Mouse (Mus musculus) forebrain, embryonic 14.5 days (tissue): ENCODE data around the gene Apc2. TPM values are rescaled to one million over a fixed set of nuclear protein-coding genes. Genes with fewer than 3 reads are reported as not detected.

Experiments used
- ATAC-seq: fragments of 200-750 bp; cut with Nextera tagmentation; 2 replicates; pipeline ENCODE4 v1.8.0; 2017; ENCODE audit warnings: mild to moderate bottlenecking, moderate library complexity
- DNase-seq: peaks from one replicate; pipeline ENCODE4 v3.0.0-alpha.2; 2015; ENCODE audit warnings: low spot score
- H3K27ac ChIP-seq: fragments of 300-500 bp; sonication (generic); 2 replicates; pipeline ENCODE4 v1.5.1; 2014; ENCODE audit warnings: low read depth, mild to moderate bottlenecking, control low read depth, low read length, moderate library complexity
- H3K27me3 ChIP-seq: fragments of 300-500 bp; sonication (generic); replicated peaks from 2 replicates; pipeline ENCODE4 v1.6.1; 2014; ENCODE audit warnings: low read length, control low read depth, mixed read lengths; ENCODE audit not compliant: control insufficient read depth, insufficient read depth
- H3K36me3 ChIP-seq: fragments of 300-500 bp; sonication (generic); 2 replicates; pipeline ENCODE4 v1.6.1; 2014; ENCODE audit warnings: low read length, control low read depth; ENCODE audit not compliant: control insufficient read depth, insufficient read depth
- H3K4me1 ChIP-seq: fragments of 300-500 bp; sonication (generic); 2 replicates; pipeline ENCODE4 v1.6.1; 2014; ENCODE audit warnings: antibody characterized with exemption, low read length, control low read depth; ENCODE audit not compliant: control insufficient read depth, insufficient read depth
- H3K4me2 ChIP-seq: fragments of 300-500 bp; sonication (generic); 2 replicates; pipeline ENCODE4 v1.6.1; 2014; ENCODE audit warnings: mild to moderate bottlenecking, control low read depth, low read length
- H3K4me3 ChIP-seq: fragments of 300-500 bp; sonication (generic); 2 replicates; pipeline ENCODE4 v1.5.1; 2014; ENCODE audit warnings: low read depth, low read length, control low read depth
- H3K9ac ChIP-seq: fragments of 300-500 bp; sonication (generic); 2 replicates; pipeline ENCODE4 v1.6.1; 2014; ENCODE audit warnings: mild to moderate bottlenecking, low read length, control low read depth, moderate library complexity
- H3K9me3 ChIP-seq: fragments of 300-500 bp; sonication (generic); replicated peaks from 2 replicates; pipeline ENCODE4 v1.6.1; 2016; ENCODE audit warnings: low read length, control low read depth, mixed read lengths; ENCODE audit not compliant: control insufficient read depth
- WGBS: fragments of 180-500 bp; shearing (Covaris S2); extraction: QIAGEN DNeasy Blood & Tissue Kit; methylation state at CpG from one replicate; pipeline ENCODE4 v1.1.7; 2014; 5-methylcytosine and 5-hydroxymethylcytosine counted together
- polyA plus RNA-seq: library from polyadenylated mRNA; unstranded; fragments of >200 nt; fragmentation: Nextera tagmentation; extraction: Ambion mirVana; gene quantifications from 2 replicates; pipeline ENCODE4 v1.2.1, GENCODE M21; 2014

The Apc2 gene
- polyA plus RNA-seq, 1 experiment from 2014 or later, result 154 TPM

DNA sequence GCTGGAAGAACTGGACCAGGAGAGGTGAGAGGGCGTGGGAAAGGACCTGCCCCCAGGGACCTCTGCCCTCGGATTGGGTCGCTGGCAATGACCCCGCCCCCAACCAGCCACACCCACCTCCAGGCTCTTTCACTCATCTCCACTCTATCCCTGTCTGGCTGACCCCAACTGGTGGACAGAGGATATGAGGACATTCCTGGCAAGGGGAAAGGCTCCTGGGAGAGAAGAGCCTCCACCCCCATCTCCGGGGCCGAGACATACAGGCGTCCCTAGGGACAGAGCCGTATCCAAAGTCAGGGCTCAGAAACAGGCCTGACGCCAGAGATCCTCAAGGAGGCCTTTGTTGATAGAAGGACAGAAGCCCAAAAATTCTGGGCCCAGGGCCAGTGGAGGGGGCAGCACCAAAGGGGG, 6.7 kb downstream of the Apc2 start:
- H3K9me3 ChIP-seq, result no peaks in the 10 kb centered on the region
- 30% methylated on average over 9 of the region's 9 CpGs for WGBS
- peak overlapping the region; percentile 75 for H3K4me2 ChIP-seq
- H3K9ac ChIP-seq, result peak overlapping the region; percentile 99
- no peak for ATAC-seq
- H3K27ac ChIP-seq, result peak overlapping the region; percentile 98; the same call in 1 of the 2 replicates
- peaks cover 29% of the 10 kb centered on the region for H3K4me1 ChIP-seq
- H3K27me3 ChIP-seq, result no peaks in the 10 kb centered on the region
- peaks cover 59% of the 10 kb centered on the region for H3K36me3 ChIP-seq
- peak overlapping the region; percentile 74 for H3K4me3 ChIP-seq
- DNase-seq, result peak; percentile 52

DNA sequence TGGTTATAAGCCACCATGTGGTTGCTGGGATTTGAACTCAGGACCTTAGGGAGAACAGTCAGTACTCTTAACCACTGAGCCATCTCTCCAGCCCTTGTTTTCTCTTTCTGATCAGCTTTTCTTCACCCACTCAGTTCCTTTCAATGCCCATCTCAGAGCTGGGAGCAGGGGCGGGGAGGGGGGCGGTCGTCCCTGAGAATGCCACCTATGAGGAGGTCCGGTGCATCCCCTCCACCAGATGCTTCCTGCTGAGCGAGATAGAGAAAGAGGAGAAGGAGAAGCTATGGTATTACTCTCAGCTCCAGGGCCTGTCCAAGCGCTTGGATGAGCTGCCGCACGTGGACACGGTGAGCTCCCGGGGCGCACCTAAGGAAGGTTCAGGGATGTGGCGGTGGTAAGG, 8.7 kb downstream of the Apc2 start:
- 36% methylated on average over 12 of the region's 12 CpGs for WGBS
- H3K36me3 ChIP-seq, result peaks cover 79% of the 10 kb centered on the region
- H3K4me3 ChIP-seq, result peak overlapping the region; percentile 4; the same call in 1 of the 2 replicates
- H3K9me3 ChIP-seq, result no peaks in the 10 kb centered on the region
- ATAC-seq (no peak), DNase-seq (no peak)
- no peak overlapping the region for H3K9ac ChIP-seq
- no peak overlapping the region for H3K27ac ChIP-seq
- H3K27me3 ChIP-seq, result no peaks in the 10 kb centered on the region
- peak overlapping the region; percentile 1; the same call in 1 of the 2 replicates for H3K4me2 ChIP-seq
- peaks cover 20% of the 10 kb centered on the region for H3K4me1 ChIP-seq

DNA sequence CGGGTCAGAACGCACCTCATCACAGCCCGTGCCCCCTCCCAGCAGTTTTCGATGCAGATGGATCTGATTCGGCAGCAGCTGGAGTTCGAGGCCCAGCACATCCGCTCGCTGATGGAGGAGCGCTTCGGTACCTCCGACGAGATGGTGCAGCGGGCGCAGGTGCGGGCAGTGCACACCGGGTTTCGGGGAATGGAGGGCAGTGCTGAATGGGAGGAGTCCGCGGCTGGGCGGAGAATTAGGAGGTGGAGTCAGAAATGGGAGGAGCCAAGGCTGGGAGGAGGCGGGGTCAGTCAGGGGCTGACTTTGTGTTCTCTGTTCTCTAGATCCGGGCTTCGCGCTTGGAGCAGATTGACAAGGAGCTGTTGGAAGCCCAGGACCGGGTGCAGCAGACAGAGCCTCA, 9.1 kb downstream of the Apc2 start:
- H3K4me1 ChIP-seq, result peaks cover 20% of the 10 kb centered on the region
- 33% methylated on average over 25 of the region's 25 CpGs for WGBS
- H3K9me3 ChIP-seq, result no peaks in the 10 kb centered on the region
- no peak for DNase-seq
- H3K27me3 ChIP-seq, result no peaks in the 10 kb centered on the region
- no peak overlapping the region for H3K27ac ChIP-seq
- H3K9ac ChIP-seq, result no peak overlapping the region
- H3K4me3 ChIP-seq, result peak overlapping the region; percentile 4; the same call in 1 of the 2 replicates
- H3K36me3 ChIP-seq, result peaks cover 83% of the 10 kb centered on the region
- ATAC-seq, result no peak
- peak overlapping the region; percentile 1; the same call in 1 of the 2 replicates for H3K4me2 ChIP-seq

DNA sequence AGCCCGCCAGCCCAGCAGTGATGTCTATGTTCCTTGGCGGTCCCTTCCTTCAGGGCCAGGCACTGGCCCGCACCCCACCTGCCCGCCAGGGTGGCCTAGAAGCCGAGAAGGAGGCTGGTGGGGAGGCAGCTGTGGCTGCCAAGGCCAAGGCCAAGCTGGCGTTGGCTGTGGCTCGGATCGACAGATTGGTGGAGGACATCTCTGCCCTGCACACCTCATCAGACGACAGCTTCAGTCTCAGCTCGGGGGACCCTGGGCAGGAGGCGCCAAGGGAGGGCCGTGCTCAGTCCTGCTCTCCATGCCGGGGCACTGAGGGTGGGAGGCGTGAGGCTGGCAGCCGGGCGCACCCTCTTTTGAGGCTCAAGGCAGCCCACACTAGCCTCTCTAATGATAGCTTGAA, 15.8 kb downstream of the Apc2 start:
- ATAC-seq (no peak), DNase-seq (no peak)
- no peaks in the 10 kb centered on the region for H3K27me3 ChIP-seq
- no peak overlapping the region for H3K4me3 ChIP-seq
- H3K27ac ChIP-seq, result no peak overlapping the region
- no peaks in the 10 kb centered on the region for H3K9me3 ChIP-seq
- 90% methylated on average over 16 of the region's 16 CpGs for WGBS
- no peak overlapping the region for H3K4me2 ChIP-seq
- H3K36me3 ChIP-seq, result peaks cover 100% of the 10 kb centered on the region
- H3K9ac ChIP-seq, result no peak overlapping the region
- H3K4me1 ChIP-seq, result no peaks in the 10 kb centered on the region

DNA sequence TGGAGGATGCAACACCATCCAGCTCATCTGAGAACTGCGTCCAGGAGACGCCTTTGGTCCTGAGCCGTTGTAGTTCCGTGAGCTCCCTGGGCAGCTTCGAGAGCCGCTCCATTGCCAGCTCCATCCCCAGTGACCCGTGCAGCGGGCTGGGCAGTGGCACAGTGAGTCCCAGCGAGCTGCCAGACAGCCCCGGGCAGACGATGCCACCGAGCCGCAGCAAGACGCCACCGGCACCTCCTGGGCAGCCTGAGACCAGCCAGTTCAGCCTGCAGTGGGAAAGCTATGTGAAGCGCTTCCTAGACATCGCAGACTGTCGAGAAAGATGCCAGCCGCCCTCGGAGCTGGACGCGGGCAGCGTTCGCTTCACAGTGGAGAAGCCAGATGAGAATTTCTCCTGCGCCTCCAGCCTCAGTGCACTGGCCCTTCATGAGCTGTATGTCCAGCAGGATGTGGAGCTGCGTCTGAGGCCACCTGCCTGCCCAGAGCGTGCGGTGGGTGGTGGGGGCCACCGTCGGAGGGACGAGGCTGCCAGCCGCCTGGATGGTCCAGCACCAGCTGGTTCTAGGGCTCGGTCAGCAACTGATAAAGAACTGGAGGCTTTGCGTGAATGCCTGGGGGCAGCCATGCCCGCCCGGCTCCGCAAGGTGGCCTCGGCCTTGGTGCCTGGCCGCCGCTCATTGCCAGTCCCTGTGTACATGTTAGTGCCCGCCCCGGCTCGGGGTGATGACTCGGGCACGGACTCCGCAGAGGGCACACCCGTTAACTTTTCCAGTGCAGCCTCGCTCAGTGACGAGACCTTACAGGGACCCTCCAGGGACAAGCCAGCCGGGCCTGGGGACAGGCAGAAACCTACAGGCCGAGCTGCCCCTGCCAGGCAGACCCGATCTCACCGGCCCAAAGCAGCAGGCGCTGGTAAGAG, 17.1 kb downstream of the Apc2 start:
- 78% methylated on average over 54 of the region's 54 CpGs for WGBS
- Histone ChIP-seq H3K9me3 (no peaks in the 10 kb centered on the region), H3K27me3 (no peaks in the 10 kb centered on the region), H3K27ac (no peak overlapping the region), H3K9ac (no peak overlapping the region), H3K4me2 (no peak overlapping the region), H3K4me1 (no peaks in the 10 kb centered on the region), H3K4me3 (no peak overlapping the region), H3K36me3 (peaks cover 100% of the 10 kb centered on the region)
- ATAC-seq (no peak), DNase-seq (no peak)

DNA sequence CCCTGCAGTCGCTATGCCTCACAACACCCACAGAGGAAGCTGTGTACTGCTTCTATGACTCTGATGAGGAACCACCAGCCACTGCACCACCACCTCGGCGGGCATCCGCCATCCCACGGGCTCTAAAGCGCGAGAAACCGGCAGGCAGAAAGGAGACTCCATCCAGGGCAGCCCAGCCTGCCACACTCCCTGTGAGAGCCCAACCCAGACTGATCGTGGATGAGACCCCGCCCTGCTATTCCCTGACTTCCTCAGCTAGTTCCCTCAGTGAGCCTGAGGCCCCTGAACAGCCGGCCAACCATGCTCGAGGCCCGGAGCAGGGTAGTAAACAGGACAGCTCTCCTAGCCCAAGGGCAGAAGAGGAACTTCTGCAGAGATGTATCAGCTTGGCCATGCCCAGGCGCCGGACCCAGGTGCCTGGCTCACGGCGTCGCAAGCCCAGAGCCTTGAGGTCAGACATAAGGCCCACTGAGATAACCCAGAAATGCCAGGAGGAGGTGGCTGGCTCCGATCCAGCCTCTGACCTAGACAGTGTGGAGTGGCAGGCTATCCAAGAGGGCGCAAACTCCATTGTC, 17.9 kb downstream of the Apc2 start:
- WGBS, result 70% methylated on average over 20 of the region's 20 CpGs

DNA sequence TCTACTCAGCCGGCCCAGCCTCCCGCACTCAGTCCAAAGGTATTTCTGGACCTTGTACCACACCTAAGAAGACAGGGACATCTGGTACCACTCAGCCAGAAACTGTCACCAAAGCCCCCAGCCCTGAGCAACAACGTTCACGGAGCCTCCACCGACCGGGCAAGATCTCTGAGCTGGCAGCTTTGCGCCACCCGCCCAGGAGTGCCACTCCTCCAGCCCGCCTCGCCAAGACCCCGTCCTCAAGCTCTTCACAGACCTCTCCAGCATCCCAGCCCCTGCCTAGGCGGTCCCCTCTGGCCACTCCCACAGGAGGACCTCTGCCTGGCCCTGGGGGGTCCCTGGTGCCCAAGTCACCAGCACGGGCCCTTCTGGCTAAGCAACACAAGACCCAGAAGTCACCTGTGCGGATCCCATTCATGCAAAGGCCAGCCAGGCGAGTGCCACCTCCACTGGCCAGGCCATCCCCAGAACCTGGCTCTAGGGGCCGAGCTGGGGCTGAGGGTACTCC, 18.8 kb downstream of the Apc2 start:
- Histone ChIP-seq H3K27ac (no peak overlapping the region), H3K4me3 (no peak overlapping the region), H3K9ac (no peak overlapping the region), H3K27me3 (no peaks in the 10 kb centered on the region), H3K36me3 (peaks cover 94% of the 10 kb centered on the region), H3K9me3 (no peaks in the 10 kb centered on the region), H3K4me2 (no peak overlapping the region), H3K4me1 (peaks cover 2% of the 10 kb centered on the region; the same call in 1 of the 2 replicates)
- ATAC-seq (no peak), DNase-seq (no peak)
- WGBS, result 74% methylated on average over 16 of the region's 16 CpGs

More for the DNA sequence above, 17.9 kb downstream of the Apc2 start:
- no peak overlapping the region for H3K9ac ChIP-seq
- peaks cover 100% of the 10 kb centered on the region for H3K36me3 ChIP-seq
- no peaks in the 10 kb centered on the region for H3K9me3 ChIP-seq
- no peaks in the 10 kb centered on the region for H3K27me3 ChIP-seq
- no peak overlapping the region for H3K27ac ChIP-seq
- H3K4me2 ChIP-seq, result no peak overlapping the region
- ATAC-seq (no peak), DNase-seq (no peak)
- no peak overlapping the region for H3K4me3 ChIP-seq
- H3K4me1 ChIP-seq, result no peaks in the 10 kb centered on the region

DNA sequence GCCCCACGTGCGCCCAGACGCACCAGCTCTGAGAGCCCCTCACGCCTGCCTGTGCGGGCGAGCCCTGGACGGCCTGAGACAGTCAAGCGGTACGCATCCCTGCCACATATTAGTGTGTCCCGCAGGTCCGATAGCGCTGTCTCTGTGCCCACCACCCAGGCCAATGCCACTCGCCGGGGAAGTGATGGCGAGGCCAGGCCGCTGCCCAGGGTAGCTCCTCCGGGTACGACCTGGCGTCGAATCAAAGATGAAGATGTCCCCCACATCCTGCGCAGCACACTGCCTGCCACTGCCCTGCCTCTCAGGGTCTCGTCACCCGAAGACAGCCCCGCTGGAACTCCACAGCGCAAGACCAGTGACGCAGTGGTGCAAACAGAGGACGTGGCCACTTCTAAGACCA, 19.5 kb downstream of the Apc2 start:
- 61% methylated on average over 27 of the region's 27 CpGs for WGBS
- Histone ChIP-seq H3K9me3 (no peaks in the 10 kb centered on the region), H3K36me3 (peaks cover 86% of the 10 kb centered on the region), H3K4me2 (no peak overlapping the region), H3K27me3 (no peaks in the 10 kb centered on the region), H3K9ac (no peak overlapping the region), H3K27ac (no peak overlapping the region), H3K4me1 (peaks cover 5% of the 10 kb centered on the region; the same call in 1 of the 2 replicates), H3K4me3 (no peak overlapping the region)
- ATAC-seq (no peak), DNase-seq (no peak)
